Mouse (Mus musculus) midbrain, embryonic 15.5 days (tissue): Measurements from ENCODE around the gene Med12l. TPM values are rescaled to one million over a fixed set of nuclear protein-coding genes. Genes with fewer than 3 reads are reported as not detected.

Experiments used
- ATAC-seq: fragments of 200-750 bp; cut with Nextera tagmentation; replicated peaks from 2 replicates; pipeline ENCODE4 v1.8.0; 2017; ENCODE audit warnings: moderate TSS enrichment
- H3K27ac ChIP-seq: fragments of 300-500 bp; sonication (generic); 2 replicates; pipeline ENCODE4 v1.5.1; 2015; ENCODE audit warnings: mild to moderate bottlenecking, inconsistent platforms
- H3K27me3 ChIP-seq: fragments of 300-500 bp; sonication (generic); replicated peaks from 2 replicates; pipeline ENCODE4 v1.6.1; 2015; ENCODE audit warnings: inconsistent platforms
- H3K36me3 ChIP-seq: fragments of 300-500 bp; sonication (generic); replicated peaks from 2 replicates; pipeline ENCODE4 v1.6.1; 2015; ENCODE audit warnings: inconsistent platforms
- H3K4me1 ChIP-seq: fragments of 300-500 bp; sonication (generic); 2 replicates; pipeline ENCODE4 v1.6.1; 2015; ENCODE audit warnings: inconsistent platforms
- H3K4me2 ChIP-seq: fragments of 300-500 bp; sonication (generic); 2 replicates; pipeline ENCODE4 v1.6.1; 2015; ENCODE audit warnings: inconsistent platforms, mild to moderate bottlenecking, moderate library complexity
- H3K4me3 ChIP-seq: fragments of 300-500 bp; sonication (generic); 2 replicates; pipeline ENCODE4 v1.5.1; 2015; ENCODE audit warnings: mild to moderate bottlenecking, inconsistent platforms
- H3K9ac ChIP-seq: fragments of 300-500 bp; sonication (generic); 2 replicates; pipeline ENCODE4 v1.6.1; 2015; ENCODE audit warnings: mild to moderate bottlenecking, inconsistent platforms
- H3K9me3 ChIP-seq: fragments of 300-500 bp; sonication (generic); 2 replicates; pipeline ENCODE4 v1.6.1; 2016; ENCODE audit warnings: inconsistent platforms
- WGBS: fragments of 180-500 bp; shearing (Covaris S2); methylation state at CpG from one replicate; pipeline ENCODE4 v1.1.7; 2015; ENCODE audit warnings: mixed read lengths; 5-methylcytosine and 5-hydroxymethylcytosine counted together
- polyA plus RNA-seq: library from polyadenylated mRNA; unstranded; fragments of >200 nt; fragmentation: Nextera tagmentation; extraction: Ambion mirVana; gene quantifications from 2 replicates; pipeline ENCODE4 v1.2.1, GENCODE M21; 2015

The Med12l gene
- polyA plus RNA-seq, 1 experiment from 2014 or later = 4.5 TPM

- Histone ChIP-seq H3K4me3 (no peak overlapping the region), H3K36me3 (0 out of 2 replicates have a peak, but pooled peaks cover 4% of the 10 kb centered on the region), H3K9ac (no peak overlapping the region), H3K9me3 (no peaks in the 10 kb centered on the region), H3K4me2 (no peak overlapping the region), H3K4me1 (no peaks in the 10 kb centered on the region), H3K27me3 (no peaks in the 10 kb centered on the region), H3K27ac (no peak overlapping the region)
- 86% methylated on average over 8 of the region's 8 CpGs for WGBS
- no peak for ATAC-seq
Observed at GRCm38 (mm10) chr3:59113973-59114517, 108.4 kb downstream of the Med12l start.

- Histone ChIP-seq H3K9me3 (no peaks in the 10 kb centered on the region), H3K4me2 (no peak overlapping the region), H3K9ac (no peak overlapping the region), H3K4me3 (no peak overlapping the region), H3K27ac (no peak overlapping the region), H3K36me3 (no peaks in the 10 kb centered on the region), H3K27me3 (no peaks in the 10 kb centered on the region), H3K4me1 (no peaks in the 10 kb centered on the region)
- peak; percentile 38 for ATAC-seq
- 27% methylated on average over 7 of the region's 7 CpGs for WGBS
Observed at GRCm38 (mm10) chr3:59121067-59121730, 115.6 kb downstream of the Med12l start.

GRCm38 (mm10) chr3:59121780-59122449, 116.3 kb downstream of the Med12l start:
- Histone ChIP-seq H3K36me3 (no peaks in the 10 kb centered on the region), H3K27ac (no peak overlapping the region), H3K9ac (no peak overlapping the region), H3K27me3 (no peaks in the 10 kb centered on the region), H3K4me2 (no peak overlapping the region), H3K4me1 (no peaks in the 10 kb centered on the region), H3K9me3 (no peaks in the 10 kb centered on the region), H3K4me3 (no peak overlapping the region)
- ATAC-seq = no peak
- 61% methylated on average over 7 of the region's 7 CpGs for WGBS

- Histone ChIP-seq H3K4me3 (no peak overlapping the region), H3K9ac (no peak overlapping the region), H3K27me3 (no peaks in the 10 kb centered on the region), H3K36me3 (no peaks in the 10 kb centered on the region), H3K4me1 (no peaks in the 10 kb centered on the region), H3K4me2 (no peak overlapping the region), H3K9me3 (no peaks in the 10 kb centered on the region), H3K27ac (no peak overlapping the region)
- 69% methylated on average over 5 of the region's 5 CpGs for WGBS
- no peak for ATAC-seq
Observed at GRCm38 (mm10) chr3:59125022-59125421, 119.4 kb downstream of the Med12l start.

- H3K27ac ChIP-seq = no peak overlapping the region
- WGBS = 66% methylated on average over 7 of the region's 7 CpGs
- H3K4me1 ChIP-seq = no peaks in the 10 kb centered on the region
- H3K4me2 ChIP-seq = no peak overlapping the region
- ATAC-seq = no peak
- no peaks in the 10 kb centered on the region for H3K36me3 ChIP-seq
- H3K27me3 ChIP-seq = no peaks in the 10 kb centered on the region
- H3K9ac ChIP-seq = no peak overlapping the region
- H3K4me3 ChIP-seq = no peak overlapping the region
- H3K9me3 ChIP-seq = no peaks in the 10 kb centered on the region
Observed at GRCm38 (mm10) chr3:59125783-59126555, 120.3 kb downstream of the Med12l start.

GRCm38 (mm10) chr3:59128681-59129080, 123.1 kb downstream of the Med12l start:
- no peaks in the 10 kb centered on the region for H3K27me3 ChIP-seq
- 96% methylated on average over 20 of the region's 20 CpGs for WGBS
- no peak for ATAC-seq

GRCm38 (mm10) chr3:59129547-59129946, 123.9 kb downstream of the Med12l start:
- ATAC-seq = no peak
- H3K36me3 ChIP-seq = no peaks in the 10 kb centered on the region
- WGBS = 87% methylated on average over 3 of the region's 3 CpGs
- H3K4me3 ChIP-seq = no peak overlapping the region
- H3K4me1 ChIP-seq = no peaks in the 10 kb centered on the region
- no peak overlapping the region for H3K4me2 ChIP-seq
- H3K9me3 ChIP-seq = no peaks in the 10 kb centered on the region
- H3K27me3 ChIP-seq = no peaks in the 10 kb centered on the region
- no peak overlapping the region for H3K27ac ChIP-seq
- no peak overlapping the region for H3K9ac ChIP-seq

More at GRCm38 (mm10) chr3:59128681-59129080, 123.1 kb downstream of the Med12l start:
- Histone ChIP-seq H3K4me1 (no peaks in the 10 kb centered on the region), H3K9ac (no peak overlapping the region), H3K9me3 (no peaks in the 10 kb centered on the region), H3K4me2 (no peak overlapping the region), H3K27ac (no peak overlapping the region), H3K36me3 (no peaks in the 10 kb centered on the region), H3K4me3 (no peak overlapping the region)

GRCm38 (mm10) chr3:59130431-59130830, 124.8 kb downstream of the Med12l start:
- WGBS = 73% methylated on average over 8 of the region's 8 CpGs
- no peak overlapping the region for H3K27ac ChIP-seq

GRCm38 (mm10) chr3:59131081-59131480, 125.5 kb downstream of the Med12l start:
- Histone ChIP-seq H3K4me1 (no peaks in the 10 kb centered on the region), H3K27me3 (no peaks in the 10 kb centered on the region), H3K9ac (no peak overlapping the region), H3K36me3 (no peaks in the 10 kb centered on the region), H3K9me3 (no peaks in the 10 kb centered on the region), H3K27ac (no peak overlapping the region), H3K4me3 (no peak overlapping the region), H3K4me2 (no peak overlapping the region)
- no peak for ATAC-seq
- 81% methylated on average over 4 of the region's 4 CpGs for WGBS

More at GRCm38 (mm10) chr3:59130431-59130830, 124.8 kb downstream of the Med12l start:
- no peaks in the 10 kb centered on the region for H3K36me3 ChIP-seq
- no peaks in the 10 kb centered on the region for H3K4me1 ChIP-seq
- H3K4me2 ChIP-seq = no peak overlapping the region
- H3K27me3 ChIP-seq = no peaks in the 10 kb centered on the region
- no peak overlapping the region for H3K9ac ChIP-seq
- H3K4me3 ChIP-seq = no peak overlapping the region
- no peaks in the 10 kb centered on the region for H3K9me3 ChIP-seq
- no peak for ATAC-seq

- ATAC-seq = no peak
- Histone ChIP-seq H3K9me3 (no peaks in the 10 kb centered on the region), H3K36me3 (no peaks in the 10 kb centered on the region), H3K27ac (no peak overlapping the region), H3K4me1 (no peaks in the 10 kb centered on the region), H3K4me3 (no peak overlapping the region), H3K9ac (no peak overlapping the region), H3K4me2 (no peak overlapping the region), H3K27me3 (no peaks in the 10 kb centered on the region)
- 91% methylated on average over 4 of the region's 4 CpGs for WGBS
Observed at GRCm38 (mm10) chr3:59131966-59132365, 126.3 kb downstream of the Med12l start.

- WGBS = 87% methylated on average over 5 of the region's 5 CpGs
Observed at GRCm38 (mm10) chr3:59133189-59133588, 127.6 kb downstream of the Med12l start.

More at GRCm38 (mm10) chr3:59133189-59133588, 127.6 kb downstream of the Med12l start:
- H3K4me3 ChIP-seq = no peak overlapping the region
- H3K9ac ChIP-seq = no peak overlapping the region
- no peaks in the 10 kb centered on the region for H3K36me3 ChIP-seq
- no peak overlapping the region for H3K27ac ChIP-seq
- H3K27me3 ChIP-seq = no peaks in the 10 kb centered on the region
- H3K4me2 ChIP-seq = no peak overlapping the region
- H3K4me1 ChIP-seq = no peaks in the 10 kb centered on the region
- H3K9me3 ChIP-seq = no peaks in the 10 kb centered on the region
- ATAC-seq = no peak
